Mouse (Mus musculus) spleen, adult 2 months (tissue): Measurements from ENCODE around the gene Spcs3.

ENCODE experiments used
- CTCF ChIP-seq: fragments of 200-500 bp; IDR thresholded peaks from 2 replicates; pipeline ENCODE4 v1.5.1; 2011; ENCODE audit warnings: mild to moderate bottlenecking, inconsistent platforms; ENCODE audit not compliant: insufficient read depth, insufficient read length, insufficient replicate concordance; ENCODE audit errors: extremely low read depth
- POLR2A ChIP-seq: fragments of 200-500 bp; IDR thresholded peaks from 2 replicates; pipeline ENCODE4 v1.6.1; 2011; ENCODE audit warnings: low read depth, low read length, inconsistent platforms

- TF ChIP-seq POLR2A (no peak), CTCF (no peak)
Observed at GRCm38 (mm10) chr8:54511791-54512190, 18.0 kb downstream of the Spcs3 start.
